Mouse (Mus musculus): ENCODE measurements around the gene Dlx4.

- TF ChIP-seq CTCF (conservative IDR thresholded peaks at IDR 0.05; ENCODE audit: insufficient read depth, insufficient read length, low read depth, low read length) = no peak
- TF ChIP-seq POLR2A (IDR thresholded peaks at IDR 0.05; ENCODE audit: low read depth, low read length) = no peak
Observed at GRCm38 (mm10) chr11:95149462-95150268, 3.6 kb upstream of the Dlx4 start.
